Mouse (Mus musculus) liver (tissue): ENCODE measurements around the gene Ncbp2.
"Not testable (repeated sequence)": the region's sequence is repeated elsewhere in the genome, so short reads cannot be mapped to it uniquely, and the experiment has no call there.

Experiments used
- DNase-seq: peaks from one replicate; pipeline ENCODE4 v3.0.0-alpha.2; 2020; ENCODE audit warnings: mixed read lengths

Ncbp2 gene

DNA sequence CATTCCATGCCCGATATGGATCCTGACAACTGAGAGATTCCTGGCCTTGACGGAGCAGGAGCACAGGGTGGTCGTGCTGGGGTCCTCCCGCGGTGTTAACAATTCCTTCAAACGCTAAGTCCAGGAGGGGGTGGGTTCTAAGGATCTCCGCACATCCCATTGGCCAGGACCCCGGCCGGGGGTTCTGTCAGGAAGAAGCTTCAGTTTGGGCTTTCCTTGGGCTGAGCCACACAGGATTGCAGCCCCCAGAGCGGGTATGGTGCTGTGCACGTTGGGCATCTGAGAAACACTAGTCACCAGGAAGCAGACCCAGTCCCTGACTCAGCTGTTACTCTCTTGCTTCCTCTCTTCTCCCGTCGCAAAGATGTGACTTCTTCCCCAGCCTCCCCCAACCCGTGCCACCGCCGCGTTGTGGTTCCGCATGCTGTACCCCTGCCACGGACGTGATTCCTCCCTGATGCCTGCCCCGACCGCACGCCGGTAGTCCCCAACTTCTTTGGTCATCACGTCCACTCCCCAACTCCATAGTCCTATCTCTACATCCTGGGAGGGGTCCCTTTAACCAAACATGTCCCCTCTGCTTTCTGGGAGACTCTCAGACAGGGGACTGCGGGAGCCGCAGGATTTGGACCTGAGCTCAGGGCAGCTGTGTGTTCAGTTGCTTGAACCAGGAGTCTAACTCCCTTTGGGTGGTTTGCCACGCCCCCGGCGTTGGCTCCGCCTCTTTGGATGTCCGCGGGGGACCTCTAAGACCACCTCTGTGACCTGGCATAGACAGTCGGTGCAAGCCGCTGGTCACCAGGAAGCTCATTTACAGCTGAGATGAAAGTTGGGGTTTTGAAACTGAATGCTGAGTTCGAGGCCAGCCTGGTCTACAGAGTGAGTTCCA lies 13.0 kb upstream of the Ncbp2 start:
- DNase-seq, result no peak

DNA sequence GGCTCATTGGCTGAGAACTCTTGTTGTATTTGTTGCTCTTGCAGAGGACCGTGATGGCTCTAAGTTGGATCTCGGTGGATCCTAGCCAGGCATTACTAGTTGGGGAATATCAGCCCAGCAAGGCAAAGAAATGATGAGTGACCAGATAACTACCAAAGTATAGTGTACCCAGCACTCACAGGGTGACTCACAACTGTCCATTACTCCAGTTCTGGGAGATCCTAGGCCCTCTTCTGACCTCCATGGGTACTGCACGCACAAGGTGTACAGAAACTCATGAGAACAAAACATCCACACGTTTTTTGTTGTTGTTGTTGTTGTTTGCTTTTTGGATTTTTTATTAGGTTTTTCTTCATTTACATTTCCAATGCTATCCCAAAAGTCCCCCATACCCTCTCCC lies 11.7 kb upstream of the Ncbp2 start:
- no peak for DNase-seq

DNA sequence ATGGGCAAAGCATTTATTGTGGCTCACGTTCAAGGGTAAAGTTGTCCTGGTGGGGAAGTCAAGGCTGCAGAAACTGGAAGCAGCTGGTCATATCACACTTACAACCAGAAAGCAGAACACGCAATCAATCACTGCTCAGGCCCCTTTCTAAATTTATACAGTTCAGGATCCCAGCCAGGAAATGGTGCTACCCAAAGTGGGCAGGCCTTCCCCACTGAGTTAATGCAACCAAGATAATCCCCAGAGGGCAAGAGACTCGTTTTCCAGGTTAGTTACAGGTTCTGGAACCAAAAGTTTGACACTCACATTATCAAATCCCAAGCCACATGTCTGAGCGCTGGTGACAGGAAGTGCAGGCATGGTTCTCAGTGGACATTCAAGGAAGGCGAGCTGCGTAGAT lies 9.5 kb upstream of the Ncbp2 start:
- DNase-seq, result no peak

DNA sequence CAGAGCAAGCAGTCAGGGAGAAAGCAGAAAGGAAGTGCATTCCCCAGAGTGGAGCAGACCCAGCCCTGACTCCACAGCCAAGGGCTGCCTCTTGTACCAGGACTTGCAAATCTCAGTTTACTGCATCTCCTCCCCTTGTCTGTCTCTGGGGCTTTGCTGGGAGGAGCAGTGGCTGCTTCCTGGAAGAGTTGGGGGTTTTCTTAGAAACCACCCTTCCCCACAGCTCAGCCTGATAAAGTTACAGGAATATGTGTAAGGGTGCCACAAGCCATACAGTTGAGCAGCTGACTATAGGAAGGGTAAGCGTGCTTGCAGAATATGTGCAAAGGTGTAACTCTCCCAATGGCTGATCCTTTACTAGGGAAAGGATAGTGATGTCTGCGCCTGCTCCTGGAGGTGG lies 7.7 kb upstream of the Ncbp2 start:
- peak; percentile 32 for DNase-seq

DNA sequence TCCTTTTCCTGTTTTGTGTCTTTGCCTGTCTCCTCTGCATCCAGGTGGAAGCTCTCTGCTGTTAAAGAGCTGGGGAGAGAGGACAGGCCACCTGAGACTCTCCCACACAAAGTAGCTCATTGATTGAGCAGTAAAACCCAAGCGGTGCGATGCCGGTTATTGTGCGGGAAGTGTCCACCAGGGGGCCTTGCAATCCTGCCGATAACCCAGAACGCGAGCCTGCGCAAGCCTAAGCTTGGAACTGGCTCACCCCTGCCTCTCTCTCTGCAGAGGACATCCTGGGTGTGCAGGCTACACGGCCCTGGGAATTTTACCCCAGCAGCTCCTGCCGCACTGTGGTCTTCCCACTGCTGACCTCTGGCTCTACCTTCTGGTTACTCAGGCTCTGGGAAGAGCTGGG lies 4.3 kb upstream of the Ncbp2 start:
- DNase-seq, result peak; percentile 76

DNA sequence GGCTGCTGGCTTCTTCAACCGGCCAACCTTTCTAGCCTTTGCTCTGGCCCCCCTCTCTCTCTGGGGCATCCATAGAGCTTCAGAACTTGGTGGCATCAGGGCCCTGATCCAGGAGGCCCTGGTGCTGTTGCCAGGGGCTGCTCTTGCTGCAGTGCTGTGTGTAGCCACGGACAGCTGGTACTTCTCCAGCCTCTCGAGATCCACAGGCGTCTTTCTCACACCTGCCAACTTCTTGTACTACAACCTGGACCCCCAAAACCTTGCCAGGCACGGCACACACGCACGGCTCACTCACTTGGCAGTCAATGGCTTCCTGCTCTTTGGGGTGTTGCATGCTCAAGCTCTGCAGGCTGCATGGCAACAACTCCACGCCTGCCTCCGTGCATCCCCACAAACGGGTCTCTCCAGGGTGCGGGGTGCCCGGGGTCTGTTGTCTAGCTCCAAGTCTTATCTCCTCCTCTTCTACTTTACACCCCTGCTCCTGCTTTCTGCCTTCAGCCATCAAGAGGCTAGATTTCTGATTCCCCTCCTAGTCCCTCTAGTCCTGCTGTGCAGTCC lies 3.5 kb upstream of the Ncbp2 start:
- no peak for DNase-seq

DNA sequence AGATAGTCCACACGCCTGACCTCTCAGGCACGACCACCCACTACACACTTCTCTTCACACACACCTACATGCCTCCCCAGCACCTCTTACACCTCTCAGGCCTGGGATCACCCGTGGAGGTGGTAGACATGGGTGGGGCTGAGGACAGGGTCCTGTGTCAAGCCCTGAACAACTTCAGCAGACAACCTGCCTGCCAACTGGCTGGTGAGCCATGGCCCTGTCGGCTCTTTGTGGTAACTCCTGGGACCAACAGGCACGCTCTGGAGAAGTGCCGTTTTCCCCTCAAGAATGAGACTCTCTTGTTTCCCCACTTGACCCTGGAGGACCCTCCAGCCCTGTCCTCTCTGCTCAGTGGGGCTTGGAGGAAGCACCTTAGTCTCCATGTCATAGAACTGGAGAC lies 2.9 kb upstream of the Ncbp2 start:
- DNase-seq, result no peak

DNA sequence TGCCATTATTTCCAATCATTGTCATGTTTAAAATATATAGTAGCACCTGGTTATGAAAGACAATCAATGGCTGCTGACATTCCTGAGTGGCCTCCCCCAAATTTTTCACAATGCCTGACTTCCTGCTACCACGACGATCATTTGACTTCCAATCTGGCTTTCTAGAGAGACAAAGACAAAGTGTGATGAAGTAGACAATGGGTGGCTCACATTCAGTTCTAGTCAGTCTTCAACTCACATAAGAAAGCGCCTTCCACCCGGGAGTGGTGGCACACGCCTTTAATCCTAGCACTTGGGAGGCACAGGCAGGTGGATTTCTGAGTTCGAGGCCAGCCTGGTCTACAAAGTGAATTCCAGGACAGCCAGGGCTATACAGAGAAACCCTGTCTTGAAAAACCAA lies 2.3 kb upstream of the Ncbp2 start:
- DNase-seq, result not testable (repeated sequence)

DNA sequence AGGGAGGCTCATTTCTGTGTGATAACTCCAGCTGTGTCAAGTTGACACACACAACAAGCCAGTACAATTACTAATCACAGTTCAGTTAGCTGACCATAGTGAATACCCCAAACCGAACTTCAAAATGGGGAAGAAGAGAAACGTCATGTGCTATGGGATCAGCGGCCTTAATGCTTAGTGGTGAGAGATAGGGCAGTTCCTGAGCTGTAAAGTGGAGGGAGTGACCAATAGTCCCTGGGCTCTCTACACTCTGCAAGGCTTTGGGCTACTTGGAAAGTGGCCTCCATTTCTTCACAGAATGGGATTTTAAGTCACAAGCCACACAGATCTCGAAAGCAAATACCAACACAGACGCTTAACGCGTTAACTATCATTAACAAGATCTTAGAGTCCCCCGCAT lies 980 bp upstream of the Ncbp2 start:
- no peak for DNase-seq

DNA sequence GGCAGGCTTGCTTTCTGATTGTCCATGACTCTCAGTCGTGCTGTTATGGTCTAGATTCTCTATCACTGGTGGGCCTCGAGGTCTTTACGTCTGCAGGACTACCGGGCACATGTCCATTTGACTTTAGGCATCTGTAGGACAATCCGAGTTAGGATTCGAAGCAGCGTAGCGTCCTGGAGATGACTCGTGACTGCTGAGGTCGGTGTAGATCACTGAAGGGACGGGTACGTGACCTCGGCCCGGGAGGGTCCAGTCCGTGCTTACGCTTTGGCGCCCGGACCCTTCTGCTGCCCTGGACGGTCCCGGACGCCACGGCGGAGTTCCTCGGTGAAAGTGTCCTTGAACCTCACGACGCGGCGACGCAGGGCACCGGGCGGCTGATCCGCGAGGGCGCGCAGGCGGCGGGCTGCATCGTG lies 404 bp upstream of the Ncbp2 start:
- DNase-seq, result no peak

DNA sequence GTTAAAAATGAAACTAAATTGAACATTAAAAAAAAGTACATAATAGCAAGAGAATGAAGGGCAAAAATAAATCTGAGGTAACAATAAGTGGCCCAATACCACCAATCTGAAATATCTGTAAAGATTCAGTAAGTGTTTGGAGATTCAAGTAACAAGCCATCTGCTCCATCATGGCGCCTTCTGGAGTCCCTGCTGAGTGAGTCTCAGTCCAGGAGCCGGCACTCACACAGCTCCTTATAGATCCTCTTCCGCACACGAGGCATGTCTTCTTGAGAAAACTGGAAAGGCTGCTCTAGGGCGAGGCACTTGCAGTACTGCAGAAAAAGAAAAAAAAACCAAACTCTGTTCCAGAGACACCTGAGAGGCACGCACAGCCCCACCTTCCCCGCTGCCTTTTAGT lies 14.9 kb downstream of the Ncbp2 start:
- no peak for DNase-seq

DNA sequence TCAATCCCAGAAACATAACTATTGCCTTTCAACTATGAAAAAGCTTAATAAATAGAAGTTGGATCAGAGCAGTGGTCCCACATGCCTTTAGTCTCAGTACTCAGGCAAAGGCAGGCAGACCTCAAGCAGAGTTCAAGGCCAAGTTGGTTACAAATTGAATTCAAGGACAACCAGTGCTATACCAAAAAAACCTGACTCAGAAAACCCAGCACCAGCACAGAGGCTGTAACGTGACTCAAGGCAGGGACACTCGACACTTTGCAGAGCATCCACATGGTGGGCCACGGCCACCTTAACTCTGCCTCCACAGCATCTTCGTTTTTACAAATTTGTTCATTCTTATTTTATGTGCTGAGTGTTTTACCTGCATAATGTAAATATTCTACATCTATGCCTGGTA lies 26.9 kb downstream of the Ncbp2 start:
- no peak for DNase-seq

DNA sequence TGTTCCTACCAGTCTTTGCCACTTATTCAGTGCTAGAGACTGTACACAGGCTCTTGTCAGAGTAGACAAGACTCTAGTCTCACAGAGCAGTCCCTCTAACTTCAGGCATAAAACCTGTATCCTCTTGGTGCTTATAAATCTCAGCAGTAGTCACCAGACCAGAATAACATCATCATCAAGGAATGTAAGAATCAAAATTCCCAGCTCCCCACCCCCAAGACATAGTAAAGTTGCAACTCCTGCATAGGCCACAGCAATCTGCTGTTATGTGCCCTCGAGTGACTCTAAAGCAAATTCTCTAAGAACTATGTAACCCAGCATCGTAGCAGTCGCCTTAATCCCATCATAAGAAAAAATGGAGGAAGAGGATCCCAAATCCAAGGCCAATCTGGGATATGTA lies 31.2 kb downstream of the Ncbp2 start:
- DNase-seq, result no peak

DNA sequence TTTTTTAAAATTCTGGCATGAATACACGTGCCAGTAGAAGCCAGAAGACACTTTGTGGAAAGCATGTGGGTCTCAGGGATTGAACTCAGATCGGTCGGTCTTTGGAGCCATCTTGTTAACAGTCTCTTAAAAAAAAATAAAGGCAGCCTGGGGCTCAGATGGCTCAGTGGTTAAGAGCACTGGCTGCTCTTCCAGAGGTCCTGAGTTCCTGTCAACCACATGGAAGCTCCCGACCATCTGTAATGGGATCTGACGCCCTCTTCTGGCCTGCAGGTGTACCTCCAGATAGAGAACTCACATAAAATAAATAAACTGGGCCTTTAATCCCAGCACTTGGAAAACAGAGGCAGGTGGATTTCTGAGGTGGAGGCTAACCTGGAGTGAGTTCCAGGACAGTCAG lies 32.6 kb downstream of the Ncbp2 start:
- DNase-seq, result no peak

DNA sequence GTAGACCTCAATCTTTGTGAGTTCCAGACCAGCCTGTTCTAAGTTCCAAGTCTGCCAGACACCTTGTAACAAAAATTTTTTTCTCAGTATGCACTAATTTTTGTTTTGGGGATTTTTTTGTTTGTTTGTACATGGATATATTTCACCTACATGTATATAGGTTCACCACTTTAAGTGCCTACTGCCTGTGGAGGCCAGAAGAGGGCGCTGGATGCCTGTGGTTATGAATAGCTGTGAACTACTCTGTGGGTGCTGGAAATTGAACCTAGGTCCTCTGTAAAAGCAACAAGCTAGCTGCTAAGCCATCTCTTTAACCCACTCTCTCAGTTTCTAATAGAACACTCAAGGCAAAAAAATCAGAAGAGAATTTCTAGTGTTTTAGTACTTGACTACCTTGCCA lies 43.7 kb downstream of the Ncbp2 start:
- peak; percentile 9 for DNase-seq

DNA sequence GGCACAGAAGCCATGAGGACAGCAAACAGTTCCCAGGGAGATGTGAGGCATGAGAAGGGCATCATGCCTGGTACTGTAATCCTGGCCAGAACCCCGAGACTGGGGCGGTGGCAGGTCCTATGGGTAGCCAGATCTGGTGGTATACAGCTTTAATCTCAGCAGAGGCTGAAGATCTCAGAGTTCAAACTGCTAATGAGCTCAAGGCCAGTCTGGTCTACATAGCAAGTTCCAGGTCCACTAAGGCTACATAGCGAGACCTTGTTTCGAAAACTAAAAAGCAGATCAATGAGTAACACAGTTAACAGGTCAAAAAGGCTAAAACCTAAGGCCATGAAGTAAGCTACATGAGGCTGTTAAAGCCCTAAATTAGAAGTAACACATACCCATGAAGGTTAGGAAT lies 44.9 kb downstream of the Ncbp2 start:
- DNase-seq, result no peak

DNA sequence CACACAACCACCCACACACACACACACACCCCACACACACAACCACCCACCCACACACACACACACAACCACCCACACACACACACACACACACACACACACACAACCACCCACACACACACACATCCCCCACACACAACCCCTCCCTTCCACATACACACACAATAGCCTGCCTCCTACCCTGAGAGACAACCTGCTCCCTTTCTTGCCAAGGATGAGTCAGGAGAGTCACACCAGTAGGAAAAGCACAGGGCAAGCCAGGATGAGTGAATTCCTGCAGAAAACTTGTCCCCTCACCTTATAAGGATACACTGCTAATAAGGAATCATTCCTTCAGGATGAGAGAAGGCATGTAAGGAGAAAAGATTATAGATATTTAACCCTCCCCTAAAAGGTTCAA lies 45.6 kb downstream of the Ncbp2 start:
- no peak for DNase-seq

DNA sequence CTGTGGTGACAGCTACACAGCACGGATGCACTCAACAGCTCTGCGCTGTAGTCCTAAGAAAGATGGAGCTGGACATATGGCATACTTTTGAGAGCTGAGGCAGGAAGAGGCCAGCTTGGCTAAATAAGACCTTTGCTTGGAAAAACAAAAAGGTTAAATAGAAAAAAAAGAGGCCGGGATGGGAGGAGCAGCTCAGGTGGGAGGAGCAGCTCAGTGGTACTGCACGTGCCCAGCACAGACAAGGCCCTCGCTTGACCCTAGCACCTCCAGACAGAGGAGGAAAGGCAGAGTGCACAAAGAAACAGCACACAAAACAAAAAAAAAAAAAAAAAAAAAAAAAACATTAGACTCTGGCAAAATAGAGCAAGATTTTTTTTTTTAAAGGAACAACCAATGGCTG lies 48.1 kb downstream of the Ncbp2 start:
- DNase-seq, result no peak

DNA sequence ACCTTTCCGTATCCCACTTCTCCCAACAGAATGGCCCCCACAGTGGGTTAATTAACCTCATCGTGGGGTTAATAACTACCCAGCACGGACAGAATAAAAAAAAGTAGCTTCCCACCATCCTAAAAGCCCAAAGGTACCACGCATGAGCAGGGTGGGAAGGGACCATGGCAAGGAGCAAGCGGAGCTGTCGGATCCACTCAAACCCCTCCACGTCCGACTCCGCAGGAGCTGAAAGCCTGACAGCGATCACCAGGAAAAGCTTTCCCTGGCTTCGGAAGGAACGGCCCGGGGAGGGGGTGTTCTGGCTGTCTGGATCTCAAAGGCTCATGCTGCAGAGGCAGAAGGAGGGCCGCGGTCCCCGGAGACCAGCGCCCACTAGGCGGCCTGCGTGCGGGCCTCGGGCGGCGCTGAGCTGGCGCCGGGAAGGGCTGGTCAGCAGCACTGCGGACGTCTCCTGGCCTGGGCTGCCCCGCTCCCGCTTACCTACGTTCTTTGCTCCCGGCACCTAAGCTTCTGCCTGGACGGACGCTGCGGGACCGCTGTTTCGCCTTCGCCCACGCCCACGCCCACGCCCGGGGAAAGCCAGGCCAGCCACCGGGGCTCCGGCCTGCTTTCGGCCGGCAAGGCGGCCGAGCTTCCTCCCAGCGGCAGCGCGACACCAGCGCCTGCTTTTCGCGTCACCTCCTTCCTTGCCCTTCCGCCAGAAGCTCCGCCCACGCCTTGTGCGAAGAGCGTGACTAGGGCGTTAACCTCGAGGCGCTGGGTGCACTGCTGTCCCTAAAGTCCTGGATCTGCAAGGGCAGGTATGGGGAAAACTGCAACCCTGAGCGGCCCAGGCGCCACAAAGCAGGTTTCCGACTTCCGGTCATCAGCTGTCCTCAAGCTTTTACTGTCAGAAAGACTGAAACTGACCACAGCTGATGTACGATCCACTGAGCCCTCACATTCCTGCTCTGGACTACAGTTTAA lies 54.5 kb downstream of the Ncbp2 start, which contains the start of gene Senp5:
TSS of gene Senp5 (minus strand) at position 779 of the 969 bp plus-strand sequence.
- peak; percentile 94 for DNase-seq

DNA sequence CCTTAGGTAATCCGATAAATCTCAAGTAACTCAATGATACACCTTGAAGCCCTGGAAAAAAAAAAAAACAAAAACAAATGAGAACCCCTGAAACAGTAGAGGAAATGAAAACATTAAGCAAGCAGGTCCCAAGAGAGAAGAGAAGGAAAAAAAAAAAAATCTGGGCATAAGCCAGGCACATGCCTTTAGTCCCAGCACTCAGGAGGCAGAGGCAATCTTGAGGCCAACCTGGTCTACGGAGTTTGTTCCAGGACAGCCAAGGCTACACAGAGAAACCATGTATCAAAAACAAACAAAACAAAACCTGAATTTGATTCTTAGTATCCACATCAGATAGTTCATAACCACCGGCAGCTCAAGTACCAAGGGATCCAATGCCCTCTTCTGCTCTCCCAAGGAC lies 56.4 kb downstream of the Ncbp2 start:
- no peak for DNase-seq

DNA sequence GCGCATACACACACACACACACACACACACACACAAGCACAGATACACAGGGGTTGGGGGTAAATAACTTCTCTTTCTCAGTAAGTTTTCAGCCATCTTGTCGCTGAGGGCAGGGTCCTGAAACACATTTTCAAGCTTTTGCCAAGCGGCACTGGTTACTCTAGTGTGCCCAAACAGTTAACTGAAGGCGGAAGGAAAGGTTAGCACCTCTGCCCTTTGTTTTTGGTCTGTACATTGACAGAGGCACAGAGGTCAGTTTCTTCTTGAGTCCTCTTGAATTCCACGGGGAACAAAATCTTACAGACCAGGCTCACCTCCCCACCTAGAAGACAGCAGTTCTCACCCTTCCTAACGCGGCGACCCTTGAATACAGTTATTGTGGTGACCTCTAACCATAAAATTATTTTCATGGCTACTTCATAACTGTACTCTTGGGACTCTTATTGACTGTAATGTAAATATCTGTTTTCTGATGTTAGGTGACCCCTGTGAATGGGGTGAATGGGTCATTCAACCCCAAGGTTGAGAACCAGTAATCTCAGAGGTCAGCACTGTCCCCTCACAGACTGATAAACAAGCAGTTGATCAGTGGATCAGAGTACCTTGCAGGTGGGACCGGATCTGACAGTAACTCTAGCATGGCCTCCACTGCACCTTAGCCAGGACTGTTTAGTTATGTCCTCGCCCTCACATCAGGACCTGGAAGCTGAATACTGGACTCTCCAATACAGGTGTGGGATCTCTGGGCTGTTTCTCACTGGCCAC lies 60.4 kb downstream of the Ncbp2 start:
- DNase-seq, result no peak

DNA sequence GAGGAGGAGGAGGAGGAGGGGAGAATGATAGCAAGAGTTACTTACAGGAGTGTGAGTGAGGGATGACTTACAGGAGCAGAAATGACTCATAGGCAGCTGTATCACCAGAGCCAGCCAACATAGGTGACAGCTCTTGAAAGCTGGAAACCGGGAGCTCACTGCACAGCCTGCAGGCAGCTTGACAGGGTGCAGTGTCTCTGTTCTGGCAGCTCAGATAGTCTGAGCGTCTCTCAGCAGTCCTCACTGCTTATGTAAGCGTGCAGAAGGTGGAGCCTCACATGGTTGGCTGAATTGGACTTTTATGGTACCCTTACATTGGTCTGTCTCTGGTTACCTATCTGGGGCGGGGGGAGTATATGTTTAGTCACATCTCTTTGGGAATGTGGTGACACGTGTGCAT lies 61.6 kb downstream of the Ncbp2 start:
- peak; percentile 27 for DNase-seq

DNA sequence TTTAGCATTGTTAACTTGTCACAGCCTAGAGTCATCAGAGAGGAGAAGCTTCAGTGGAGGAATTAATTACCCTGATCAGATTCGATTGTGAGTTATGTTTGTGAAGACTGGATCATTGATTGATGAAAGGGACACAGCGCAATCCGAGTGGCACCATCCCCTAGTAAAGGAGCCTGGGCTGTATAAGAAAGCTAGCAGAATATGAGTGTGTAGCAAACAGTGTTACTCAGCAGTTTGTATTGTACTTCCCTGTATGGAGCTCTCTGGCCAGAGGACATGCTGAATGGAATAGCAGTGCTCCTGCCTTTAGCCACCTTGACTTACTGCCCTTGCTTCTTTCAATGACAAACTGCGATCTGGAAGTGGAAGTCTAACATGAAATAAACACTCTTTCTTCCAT lies 62.0 kb downstream of the Ncbp2 start:
- DNase-seq, result no peak
